Mouse (Mus musculus) yolk sac, embryonic 10.5 days (tissue): ENCODE results near the gene Atp2c1.
A peak's percentile ranks its signal among the peaks of the same experiment; 100 is the strongest.

Experiments
- DNase-seq: peaks from one replicate; pipeline ENCODE4 v3.0.0-alpha.2; 2017; ENCODE audit warnings: low spot score

Gene Atp2c1

DNA sequence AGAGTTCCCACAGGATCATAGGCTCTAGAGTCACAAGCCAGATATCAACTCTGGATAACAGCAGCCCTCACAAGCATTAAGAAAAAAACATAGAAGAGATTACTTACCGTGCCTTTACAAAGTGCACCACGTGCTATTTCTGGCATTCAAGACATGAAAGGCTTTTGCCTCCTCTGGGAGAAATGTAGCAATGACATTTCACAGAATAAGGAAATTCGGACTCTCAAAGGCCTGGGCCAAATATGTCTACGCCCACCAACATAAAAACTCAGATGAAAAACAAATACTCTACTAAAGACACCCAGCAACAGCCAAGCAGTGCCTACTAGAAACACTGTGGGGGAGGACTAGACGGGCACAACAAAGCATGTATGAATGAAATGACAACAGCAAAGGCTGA, 38.8 kb downstream of the Atp2c1 start:
- no peak for DNase-seq

DNA sequence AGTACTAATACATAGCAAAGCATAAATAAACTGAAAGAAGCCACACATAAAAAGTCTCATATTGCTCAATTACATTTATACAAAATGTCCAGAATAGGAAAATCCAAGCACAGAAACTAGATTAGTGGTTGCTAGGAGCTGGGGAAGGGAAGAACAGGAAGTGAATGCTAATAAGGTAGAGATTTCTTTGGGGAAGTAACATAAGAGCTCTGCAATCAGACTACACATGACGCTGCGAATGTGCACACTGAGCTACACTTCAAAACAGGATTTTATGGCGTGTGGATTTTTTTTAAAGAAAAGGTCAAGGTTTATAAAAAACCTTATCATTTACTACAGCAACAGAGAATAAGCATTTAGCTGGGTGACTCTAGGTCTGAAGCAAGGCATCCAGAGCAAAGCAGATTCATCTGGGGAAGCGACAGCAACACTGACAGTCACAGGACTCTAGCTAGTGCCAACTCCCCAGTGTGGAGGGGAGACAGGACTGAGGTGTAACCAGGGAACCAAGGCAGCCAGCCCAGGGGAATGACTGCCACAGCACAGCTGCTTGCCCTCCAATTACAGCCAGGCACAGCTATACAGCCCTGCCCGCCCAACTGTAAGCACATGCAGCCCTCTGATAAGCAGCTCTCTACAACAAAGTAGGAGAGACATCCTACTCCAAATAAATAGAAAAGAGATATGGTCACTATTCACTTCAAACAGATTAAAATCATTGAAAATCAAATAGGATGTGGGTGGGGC, 42.6 kb downstream of the Atp2c1 start:
- DNase-seq, result no peak

DNA sequence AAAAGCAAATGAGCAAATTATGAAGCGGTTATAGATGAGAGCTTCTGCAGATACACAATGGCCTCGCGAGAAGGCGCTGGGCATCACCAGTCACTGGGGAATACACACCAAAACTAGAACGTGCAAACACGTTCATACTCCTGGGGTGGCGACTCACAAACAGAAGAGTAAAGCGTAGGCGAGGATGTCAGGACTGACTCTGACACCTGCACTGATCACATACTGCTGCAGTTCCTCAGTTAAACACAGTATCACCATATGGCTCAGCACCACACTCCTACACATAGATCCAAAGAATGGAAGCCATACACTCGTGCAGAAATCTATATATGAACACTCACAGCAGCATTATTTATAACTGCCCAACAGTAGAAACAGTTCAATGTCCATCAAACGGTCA, 43.2 kb downstream of the Atp2c1 start:
- no peak for DNase-seq

DNA sequence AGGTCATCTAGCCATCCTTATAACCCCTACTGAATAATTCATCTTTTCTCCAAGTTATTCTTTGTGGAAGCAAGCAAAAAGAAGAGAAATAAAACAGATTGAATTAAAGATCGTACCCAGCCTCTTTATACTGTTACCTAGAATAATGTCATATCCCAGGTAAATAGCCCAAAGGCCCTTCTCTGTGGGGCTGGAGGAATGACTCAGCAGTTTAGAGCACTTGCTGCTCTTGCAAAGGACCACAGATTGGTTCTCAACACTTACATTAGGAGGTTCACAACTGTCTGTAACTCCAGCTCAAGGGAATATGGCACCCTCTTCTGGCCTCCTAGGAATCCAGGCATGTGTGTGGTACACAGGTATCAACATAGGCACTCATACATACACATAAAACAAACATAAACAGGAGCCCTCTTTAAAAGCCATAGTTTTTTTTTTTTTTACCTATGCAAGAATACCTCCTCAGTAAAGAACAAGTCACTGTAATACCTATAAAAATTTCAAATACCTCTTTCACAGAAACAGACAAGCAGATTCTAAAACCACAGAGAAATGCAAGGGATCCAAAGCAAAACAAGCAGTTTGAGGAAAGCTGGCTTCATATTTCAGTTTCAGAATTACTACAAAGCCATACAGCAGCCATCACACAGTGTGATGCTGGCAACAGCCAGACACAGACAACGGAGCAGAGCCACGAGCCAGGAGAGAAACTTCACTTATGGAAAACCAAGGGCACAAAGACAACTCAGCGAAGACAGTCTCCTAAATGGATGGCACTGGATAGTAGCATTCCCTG, 44.2 kb downstream of the Atp2c1 start:
- no peak for DNase-seq

DNA sequence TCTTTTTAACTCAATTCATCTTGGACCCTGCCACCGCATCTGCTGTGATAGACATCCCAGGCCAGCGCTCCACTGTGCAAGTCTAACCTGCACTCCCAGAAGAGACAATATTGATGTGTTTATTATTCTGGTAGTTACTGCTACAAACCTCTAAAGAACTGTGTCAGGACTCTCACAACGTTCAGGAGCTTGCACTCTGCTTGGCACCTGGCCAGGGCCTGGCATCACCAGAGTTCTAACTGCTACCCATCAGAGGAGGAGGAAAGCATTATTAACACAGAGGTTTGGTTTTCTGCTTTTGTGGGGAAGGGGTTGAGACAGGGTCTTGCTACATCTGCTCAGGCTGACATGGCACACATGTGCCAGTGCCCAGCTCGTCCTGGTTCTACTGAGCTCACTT, 45.0 kb downstream of the Atp2c1 start:
- no peak for DNase-seq

DNA sequence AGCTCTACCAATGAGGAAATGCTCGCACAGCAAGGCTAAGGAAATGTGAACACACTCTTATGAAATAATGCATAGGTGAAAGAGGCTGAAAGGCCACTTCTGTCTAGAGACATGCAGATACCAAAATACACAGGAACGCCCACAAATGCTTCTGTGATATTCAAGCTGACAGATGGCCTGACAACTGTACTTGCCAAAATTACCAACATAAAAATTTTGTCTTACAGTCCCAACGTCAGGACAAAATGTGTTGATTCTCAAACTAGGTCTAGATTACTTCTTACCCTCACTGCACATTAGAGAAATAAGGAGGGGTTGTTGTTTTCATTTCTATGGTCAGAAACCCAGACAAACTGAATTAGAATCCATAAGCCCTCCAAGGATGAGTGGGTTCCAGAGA, 51.0 kb downstream of the Atp2c1 start:
- no peak for DNase-seq

DNA sequence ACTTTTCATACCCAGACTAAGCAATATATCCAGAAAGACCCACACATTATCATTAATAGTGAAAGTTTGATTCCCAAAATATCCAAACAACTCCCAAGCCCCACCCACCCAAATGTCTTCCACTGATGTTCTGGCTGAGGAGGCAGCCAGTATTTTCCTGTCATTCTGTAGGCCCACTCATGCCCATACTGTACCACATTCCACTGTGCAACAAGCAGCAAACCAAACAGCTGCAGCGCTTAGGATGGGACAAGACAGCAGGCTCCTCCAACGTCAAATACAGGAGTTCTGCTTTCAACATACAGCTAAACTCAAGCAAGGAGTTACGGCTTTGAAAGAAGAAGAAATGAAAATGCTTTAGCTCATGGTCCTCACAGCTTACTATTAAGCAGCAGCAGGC, 52.2 kb downstream of the Atp2c1 start:
- no peak for DNase-seq

DNA sequence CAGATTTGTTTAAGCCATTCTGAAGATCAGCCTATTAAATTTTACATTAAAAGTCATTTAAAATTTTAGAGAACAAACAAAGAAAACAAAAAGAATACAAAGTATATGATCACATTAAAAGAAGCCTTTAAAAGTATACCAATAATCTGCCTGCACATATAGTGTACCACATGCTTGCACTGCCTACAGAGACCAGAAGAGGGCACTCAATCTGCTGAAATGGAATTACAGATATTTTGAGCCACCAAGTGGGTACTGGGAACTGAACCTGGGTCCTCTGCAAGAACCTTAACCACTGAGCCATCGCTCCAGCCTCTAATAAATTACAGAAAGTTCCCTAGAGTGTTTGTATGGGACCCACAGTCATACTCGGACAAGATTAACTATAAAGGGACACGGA, 59.3 kb downstream of the Atp2c1 start:
- DNase-seq, result no peak

DNA sequence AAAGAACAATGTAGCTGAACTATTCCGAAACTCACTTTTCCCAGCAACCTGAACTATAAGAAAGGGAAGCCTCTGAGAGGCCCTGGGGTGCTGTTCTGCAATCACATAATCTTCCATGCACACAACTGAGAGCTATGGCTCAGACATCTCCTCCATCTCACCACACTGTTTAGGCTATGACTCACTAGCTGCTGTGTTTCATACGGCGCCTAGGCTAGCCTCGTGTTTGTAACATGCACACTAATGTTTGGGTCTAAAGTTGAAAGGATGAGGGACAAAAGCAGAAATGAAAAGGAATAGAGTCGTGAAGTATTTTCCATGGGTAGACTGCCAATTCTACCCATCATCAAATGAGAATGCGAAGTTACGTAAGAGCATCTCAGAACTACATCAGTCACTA, 65.6 kb downstream of the Atp2c1 start:
- DNase-seq, result no peak

DNA sequence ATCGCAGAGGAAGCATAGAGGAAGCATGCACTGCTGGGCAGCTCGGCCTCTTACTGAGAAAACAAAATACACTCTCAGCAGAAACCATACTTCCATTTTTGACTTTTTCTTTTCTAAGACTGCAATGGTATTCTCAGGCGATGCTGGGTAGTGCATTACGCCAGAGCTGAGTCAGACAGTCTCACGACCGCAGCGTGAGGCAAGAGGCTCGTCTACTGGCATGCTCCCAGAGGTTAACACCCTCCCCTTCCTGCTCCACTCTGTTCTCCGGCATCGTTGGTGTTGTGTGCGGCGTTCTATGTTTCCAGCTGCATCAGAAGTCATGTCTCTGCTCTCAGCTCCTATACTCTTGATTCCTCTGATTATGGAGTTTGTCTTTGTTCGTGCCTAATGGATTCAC, 68.1 kb downstream of the Atp2c1 start:
- no peak for DNase-seq

DNA sequence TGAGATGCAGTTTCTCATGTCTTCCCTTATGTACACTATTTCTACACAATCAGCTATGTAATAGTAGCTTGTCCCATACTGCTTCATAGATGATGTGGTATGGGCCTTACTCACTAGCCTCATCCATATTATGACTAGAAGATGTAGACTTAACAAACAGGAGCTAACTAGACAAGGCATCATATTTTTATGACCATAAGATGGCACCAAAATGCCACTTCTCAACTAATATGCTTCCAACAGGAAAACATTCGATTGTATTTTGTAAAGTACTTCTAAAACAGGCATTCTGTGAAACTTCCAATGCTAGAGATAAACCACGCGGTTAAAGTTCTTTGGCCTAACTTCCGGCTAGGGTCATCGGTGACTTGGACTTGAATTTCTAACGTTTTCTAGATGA, 118.6 kb downstream of the Atp2c1 start:
- no peak for DNase-seq

DNA sequence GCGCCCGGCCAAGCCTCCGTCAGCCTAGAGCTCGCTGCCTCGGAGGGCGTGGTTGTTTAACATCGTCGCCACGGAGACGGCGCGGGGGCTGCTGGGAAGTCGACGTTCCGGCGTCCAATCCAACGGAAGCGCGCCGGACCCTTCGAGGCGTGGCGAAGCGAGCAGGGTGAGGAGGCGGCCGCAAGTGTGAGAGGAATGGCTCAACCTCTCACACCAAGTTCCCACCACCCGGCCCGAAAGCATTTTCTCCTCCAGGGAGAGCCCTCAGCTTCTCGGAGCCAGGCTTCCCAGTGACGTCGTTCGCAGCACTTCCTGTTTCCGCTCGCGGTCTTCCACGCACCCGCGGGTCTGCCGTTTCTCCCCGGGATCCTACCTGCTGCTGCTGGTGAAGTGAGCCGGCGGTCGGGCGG, 131.9 kb downstream of the Atp2c1 start, which contains the start of the genes Aste1 and Nek11:
TSS of gene Aste1 (plus strand) at position 175 of the 410 bp plus-strand sequence.
TSS of gene Nek11 (minus strand) at position 307 of the 410 bp plus-strand sequence.
- peak; percentile 93 for DNase-seq

DNA sequence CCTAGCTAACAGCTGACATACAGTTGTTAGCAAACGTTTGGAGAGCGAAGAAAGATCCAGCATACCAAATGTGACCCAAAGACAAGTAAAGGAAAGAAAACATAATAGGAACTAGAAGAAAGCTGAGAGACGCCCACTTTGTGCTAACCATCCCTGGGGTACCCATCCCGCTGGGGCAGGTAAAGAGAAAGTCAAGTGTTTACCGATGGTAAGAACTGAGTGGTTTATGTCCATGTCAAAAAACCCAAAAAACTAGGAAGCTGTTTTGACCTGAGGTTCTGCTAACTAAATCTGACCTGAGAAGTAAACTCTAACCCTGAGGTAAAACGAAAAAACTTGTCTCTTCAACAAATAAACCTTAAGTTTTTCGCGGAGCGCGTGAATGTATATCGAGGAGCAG, 132.4 kb downstream of the Atp2c1 start:
- DNase-seq, result no peak

DNA sequence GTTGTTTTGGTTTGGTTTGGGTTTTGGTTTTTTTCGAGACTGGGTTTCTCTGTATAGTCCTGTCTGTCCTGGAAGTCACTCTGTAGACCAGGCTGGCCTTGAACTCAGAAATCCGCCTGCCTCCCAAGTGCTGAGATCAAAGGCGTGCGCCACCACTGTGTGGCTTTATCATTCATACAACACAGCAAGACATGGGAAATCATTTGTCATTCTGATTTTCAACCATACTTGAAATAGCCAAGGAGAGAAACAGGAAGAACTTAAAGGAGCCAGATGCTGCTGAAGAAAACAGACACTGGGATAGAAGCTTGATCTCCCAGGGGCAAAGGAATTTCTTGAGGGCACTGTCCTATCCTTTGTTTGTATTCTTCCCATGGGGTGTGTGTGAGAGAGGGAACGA, 136.5 kb downstream of the Atp2c1 start:
- no peak for DNase-seq

DNA sequence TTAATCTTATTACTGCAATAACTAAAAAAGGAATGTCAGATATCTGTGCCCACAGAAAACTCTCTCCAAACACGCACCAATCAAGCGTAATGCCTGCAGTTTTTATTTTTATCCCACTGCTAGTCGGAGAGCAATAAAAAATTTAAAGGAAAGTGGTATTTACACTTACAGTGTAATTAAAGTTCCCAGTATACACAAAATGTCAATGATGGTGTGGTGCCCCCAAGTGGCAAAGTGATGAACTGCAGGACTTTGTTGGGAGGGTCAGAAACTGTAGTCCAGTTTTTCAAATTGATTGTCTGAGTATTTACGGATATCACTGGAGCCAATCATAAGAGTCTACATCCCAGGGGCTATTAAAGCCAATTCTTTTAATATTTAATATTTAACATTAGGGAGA, 137.8 kb downstream of the Atp2c1 start:
- peak; percentile 26 for DNase-seq

DNA sequence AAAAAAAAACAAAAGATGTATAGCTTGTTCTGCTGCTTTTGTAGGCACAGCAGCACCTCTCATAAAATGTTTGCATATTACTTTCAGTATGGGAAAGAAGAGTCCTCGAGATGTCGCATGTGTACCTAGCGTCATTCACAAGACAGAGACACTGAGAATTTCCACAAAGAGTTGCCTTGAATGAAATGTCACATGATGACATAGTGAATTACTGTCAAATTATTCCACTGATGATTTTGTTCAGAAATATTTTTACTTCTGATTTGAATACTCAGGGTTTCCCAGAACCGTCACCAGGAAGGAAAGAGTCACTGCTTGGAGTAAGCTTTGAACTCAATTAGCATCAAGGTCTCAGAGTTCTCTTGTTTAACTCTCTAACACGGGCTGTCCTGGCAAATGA, 139.7 kb downstream of the Atp2c1 start:
- DNase-seq, result no peak

DNA sequence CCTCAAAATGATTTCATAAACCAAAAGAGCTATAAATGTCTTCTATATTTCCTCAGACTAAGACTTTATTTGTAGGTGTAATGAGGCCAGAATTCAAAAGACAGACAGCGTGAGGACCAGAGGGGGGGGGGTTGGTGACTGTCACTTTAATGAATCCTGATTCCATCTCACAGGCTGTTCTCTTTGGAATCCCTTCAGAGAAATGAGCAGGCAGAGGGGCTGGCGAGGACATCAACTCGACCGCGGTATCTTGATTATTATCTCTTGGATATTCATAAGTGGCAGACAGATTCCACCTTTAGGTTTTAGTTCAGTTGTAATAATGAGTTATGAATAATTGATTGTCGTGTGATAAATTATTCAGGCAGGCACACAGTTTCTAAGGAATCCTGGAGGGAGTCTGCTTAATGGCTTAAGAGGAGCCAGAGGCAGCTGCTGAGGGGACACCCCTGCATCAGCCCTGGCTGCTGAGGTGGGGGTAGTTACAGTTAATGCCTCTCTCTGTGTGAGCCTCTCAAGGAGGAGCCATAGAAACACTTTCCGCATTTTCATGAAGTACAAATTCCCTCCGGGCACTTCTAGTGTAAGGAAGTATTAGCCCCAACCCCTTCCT, 147.5 kb downstream of the Atp2c1 start:
- DNase-seq, result no peak

DNA sequence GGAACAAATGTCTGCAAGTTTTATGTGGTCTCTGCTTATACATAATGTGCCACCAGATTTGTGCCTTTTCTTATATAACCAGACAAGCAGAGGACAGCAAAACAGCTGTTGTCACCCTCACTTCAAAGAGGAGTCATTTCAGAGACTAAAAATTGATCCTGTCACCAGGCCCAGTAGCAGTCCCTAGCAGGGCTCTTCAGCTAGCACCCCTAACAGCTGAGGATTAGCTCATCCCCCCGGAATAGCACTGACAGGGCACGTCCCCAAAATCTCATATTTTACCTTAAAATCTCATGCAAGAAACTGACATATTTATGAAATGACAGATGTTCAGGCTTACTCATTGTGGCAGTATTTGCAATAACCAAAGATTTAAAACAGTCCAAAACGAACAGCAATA, 149.5 kb downstream of the Atp2c1 start:
- no peak for DNase-seq

DNA sequence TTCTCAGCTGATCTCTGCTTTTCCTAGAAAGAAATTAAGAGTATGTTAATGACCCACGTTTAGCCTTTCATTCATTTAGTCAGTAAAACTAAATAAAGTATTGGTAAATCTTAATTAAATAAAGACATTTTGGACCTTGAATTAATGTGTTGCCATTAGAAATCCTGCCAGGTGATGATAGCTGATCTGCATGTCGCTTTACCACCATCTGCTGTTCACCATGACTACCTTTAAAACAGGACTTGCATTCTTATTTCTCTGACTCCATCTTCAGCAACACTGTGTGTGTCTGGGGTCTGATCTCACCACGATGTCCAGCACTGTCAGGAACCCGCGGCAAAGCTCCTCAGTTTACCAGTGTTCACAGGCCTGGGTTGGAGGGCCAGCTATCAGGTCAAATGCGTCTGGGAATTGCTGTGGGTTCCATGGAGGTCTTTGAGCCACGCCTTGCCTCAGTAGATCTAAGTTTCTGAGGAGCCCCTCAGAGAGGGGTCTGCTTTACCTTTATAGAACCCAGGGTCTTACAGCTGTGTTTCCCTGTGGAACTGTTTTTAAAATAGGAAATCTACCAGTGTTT, 150.1 kb downstream of the Atp2c1 start:
- no peak for DNase-seq

DNA sequence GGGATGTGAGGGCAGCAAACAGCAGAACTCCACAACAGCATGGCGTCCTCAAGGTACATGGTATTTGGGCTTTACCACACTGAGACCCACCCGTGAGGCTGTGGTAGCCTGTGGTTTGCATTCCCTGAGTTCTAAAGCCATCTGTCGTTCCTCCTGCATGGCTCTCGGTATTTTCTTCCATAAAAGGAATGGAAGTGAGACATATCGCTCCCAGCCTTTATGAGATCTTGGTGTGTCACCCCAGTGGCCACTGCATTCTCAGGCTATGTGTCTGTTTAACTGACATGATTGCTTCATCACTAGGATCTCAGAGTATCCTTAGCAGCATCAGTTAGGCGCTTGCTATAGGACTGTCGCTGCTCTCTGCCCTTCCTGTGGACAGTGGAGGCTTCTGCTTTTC, 150.7 kb downstream of the Atp2c1 start:
- no peak for DNase-seq

DNA sequence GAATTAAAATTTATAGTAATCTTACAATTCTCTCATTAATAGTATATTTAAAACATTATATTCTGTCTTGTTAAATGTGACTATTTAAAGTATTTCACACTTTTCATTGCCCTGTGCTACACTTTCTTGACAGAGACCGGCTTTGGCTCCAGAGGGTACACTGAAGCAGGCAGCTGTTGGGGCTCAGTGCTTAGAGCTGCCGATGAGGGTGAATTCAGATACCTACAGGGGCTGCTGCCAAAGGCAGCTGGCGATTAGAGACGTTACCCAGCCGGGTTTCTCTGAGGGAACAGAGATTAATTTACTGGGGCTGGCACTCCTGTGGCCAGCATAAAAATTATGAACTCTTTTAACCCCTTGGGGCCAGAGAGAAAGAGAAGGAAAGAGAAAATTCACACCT, 152.8 kb downstream of the Atp2c1 start:
- DNase-seq, result no peak

DNA sequence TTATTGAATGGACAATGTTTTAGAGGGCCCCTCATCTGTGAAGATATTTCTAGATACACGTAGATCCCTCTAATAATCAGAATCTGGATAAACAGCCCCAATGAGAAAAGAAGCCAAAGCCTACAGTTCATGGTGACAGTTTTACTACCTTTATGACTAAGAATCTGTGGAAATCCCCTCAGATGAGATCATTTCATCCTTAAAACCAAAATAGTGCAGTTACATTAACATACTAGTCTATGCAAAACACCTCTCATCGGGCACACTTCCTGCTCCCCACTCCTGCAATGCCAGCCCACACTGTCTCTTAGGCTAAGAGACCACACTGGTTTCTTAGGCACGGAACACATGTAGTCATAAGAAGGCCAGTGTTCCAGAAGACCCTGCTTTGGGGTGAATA, 158.5 kb downstream of the Atp2c1 start:
- DNase-seq, result no peak

DNA sequence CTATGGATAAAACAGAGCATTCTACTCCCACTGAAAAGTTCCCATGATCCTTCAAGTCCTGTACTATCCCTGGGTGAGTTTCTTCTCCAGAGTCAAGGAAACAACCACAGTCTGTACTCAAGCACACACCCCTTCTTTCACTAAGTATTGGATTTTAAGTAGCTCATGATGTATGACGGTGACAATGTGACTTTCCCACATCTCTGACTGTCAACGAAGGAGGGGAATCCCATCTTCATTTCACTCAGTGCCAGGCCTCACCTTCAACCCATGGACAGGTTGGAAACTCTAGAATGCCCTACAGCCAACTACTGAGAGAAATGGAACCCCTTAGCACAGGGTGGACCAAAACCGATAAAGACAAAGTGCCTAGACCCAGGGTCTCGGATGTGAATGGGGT, 160.9 kb downstream of the Atp2c1 start:
- DNase-seq, result no peak
